Mouse (Mus musculus): ENCODE data around the gene Nudt12.

Nudt12 gene

GRCm38 (mm10) chr17:59013091-59013459 lies at the start of gene Nudt12:
Gene Nudt12, minus strand, starts transcription at chr17:59013372.
- peak; percentile 37 for DNase-seq (ENCODE audit: low spot score)

GRCm38 (mm10) chr17:59053306-59053705 lies 40.1 kb upstream of the Nudt12 start:
- no peak for DNase-seq (ENCODE audit: low spot score)

GRCm38 (mm10) chr17:59039754-59040153 lies 26.6 kb upstream of the Nudt12 start:
- DNase-seq (ENCODE audit: low spot score) = peak; percentile 6

- DNase-seq (ENCODE audit: low spot score) = no peak
These were observed 20.3 kb upstream of the Nudt12 start for GRCm38 (mm10) chr17:59033445-59033844.

- no peak for DNase-seq (ENCODE audit: low spot score)
These were observed 13.2 kb upstream of the Nudt12 start for GRCm38 (mm10) chr17:59026336-59026735.

GRCm38 (mm10) chr17:59024502-59024901 lies 11.3 kb upstream of the Nudt12 start:
- DNase-seq (ENCODE audit: low spot score) = no peak

- no peak for DNase-seq (ENCODE audit: low spot score)
These were observed 10.8 kb upstream of the Nudt12 start for GRCm38 (mm10) chr17:59023971-59024370.

- DNase-seq (ENCODE audit: low spot score) = no peak
These were observed 5.5 kb upstream of the Nudt12 start for GRCm38 (mm10) chr17:59018666-59019065.

GRCm38 (mm10) chr17:59012421-59013090 lies 616 bp downstream of the Nudt12 start:
- no peak for DNase-seq (ENCODE audit: low spot score)

GRCm38 (mm10) chr17:59011546-59012307 lies 1.4 kb downstream of the Nudt12 start:
- no peak for DNase-seq (ENCODE audit: low spot score)

GRCm38 (mm10) chr17:58991275-58991674 lies 21.9 kb downstream of the Nudt12 start, which contains the start of gene Pdzph1:
Gene Pdzph1, minus strand, starts transcription at chr17:58991375.
- no peak for DNase-seq (ENCODE audit: low spot score)

- DNase-seq (ENCODE audit: low spot score) = no peak
These were observed 39.9 kb downstream of the Nudt12 start for GRCm38 (mm10) chr17:58973237-58973636.

- peak; percentile 14 for DNase-seq (ENCODE audit: low spot score)
These were observed 53.3 kb downstream of the Nudt12 start for GRCm38 (mm10) chr17:58959905-58960304.

GRCm38 (mm10) chr17:58957055-58957454 lies 56.1 kb downstream of the Nudt12 start:
- no peak for DNase-seq (ENCODE audit: low spot score)
